Mouse (Mus musculus) lung, adult 2 months (tissue): ENCODE data around the gene Clcn3.

Experiments used
- CTCF ChIP-seq: fragments of 200-500 bp; IDR thresholded peaks from 2 replicates; pipeline ENCODE4 v1.5.1; 2011; ENCODE audit warnings: mild to moderate bottlenecking, low read length, control low read depth; ENCODE audit not compliant: insufficient read depth
- POLR2A ChIP-seq: fragments of 200-500 bp; IDR thresholded peaks from 2 replicates; pipeline ENCODE4 v1.6.1; 2011; ENCODE audit warnings: low read depth, mild to moderate bottlenecking, control low read depth, low read length, borderline replicate concordance; ENCODE audit errors: extremely low read depth

DNA sequence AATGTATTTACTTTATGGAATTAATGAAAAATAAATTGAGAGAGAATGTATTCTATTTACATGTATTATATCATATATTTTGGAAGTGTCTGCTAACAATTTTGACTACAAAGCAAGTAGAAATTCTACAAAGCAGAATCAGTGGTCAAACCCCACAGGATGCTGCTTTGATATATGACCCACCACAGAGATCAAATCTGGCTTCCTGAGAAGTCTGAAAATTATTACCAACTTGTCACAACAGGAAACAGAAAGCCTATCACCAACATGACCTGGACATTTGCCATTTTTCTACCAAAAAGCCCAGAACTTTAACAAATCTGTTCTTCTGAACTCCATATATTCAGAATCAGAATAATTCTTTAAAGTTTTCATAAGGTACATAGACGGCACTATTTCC, 1.7 kb downstream of the Clcn3 start:
- TF ChIP-seq CTCF (no peak), POLR2A (no peak)
